Mouse (Mus musculus) liver, embryonic 14.5 days (tissue): ENCODE measurements around the gene Itpripl2. TPM values are rescaled to one million over a fixed set of nuclear protein-coding genes. Genes with fewer than 3 reads are reported as not detected.

Source experiments
- ATAC-seq: fragments of 200-750 bp; cut with Nextera tagmentation; 2 replicates; pipeline ENCODE4 v1.8.0; 2017; ENCODE audit warnings: moderate number of reproducible peaks, mild to moderate bottlenecking, moderate library complexity; ENCODE audit not compliant: insufficient read depth
- DNase-seq, 3 experiments: peaks; one replicate each; pipeline ENCODE4 v3.0.0-alpha.2; 2012 to 2013; ENCODE audit warnings: low read depth in 3 of 3, low spot score in 3 of 3
- H3K27ac ChIP-seq: fragments of 300-500 bp; sonication (generic); 2 replicates; pipeline ENCODE4 v1.5.1; 2014; ENCODE audit warnings: moderate library complexity, mild to moderate bottlenecking, control low read depth, inconsistent platforms
- H3K27me3 ChIP-seq: fragments of 300-500 bp; sonication (generic); 2 replicates; pipeline ENCODE4 v1.6.1; 2014; ENCODE audit warnings: mild to moderate bottlenecking, low read length, moderate library complexity; ENCODE audit not compliant: control insufficient read depth, insufficient read depth
- H3K36me3 ChIP-seq: fragments of 300-500 bp; sonication (generic); replicated peaks from 2 replicates; pipeline ENCODE4 v1.6.1; 2014; ENCODE audit warnings: low read depth; ENCODE audit not compliant: control insufficient read depth, insufficient read depth
- H3K4me1 ChIP-seq, 2 experiments: fragments of 200-500 bp in 1 of 2; fragments of 300-500 bp in 1 of 2; sonication (generic) in 1 of 2; replicated peaks; 2 replicates each; pipeline ENCODE4 v1.6.1; 2012 to 2014; ENCODE audit warnings: antibody characterized with exemption in 1 of 2, inconsistent platforms in 1 of 2, low read length in 1 of 2; ENCODE audit not compliant: control insufficient read depth in 2 of 2, insufficient read depth in 2 of 2
- H3K4me2 ChIP-seq: fragments of 300-500 bp; sonication (generic); 2 replicates; pipeline ENCODE4 v1.6.1; 2014; ENCODE audit warnings: low read depth, mild to moderate bottlenecking, control low read depth, moderate library complexity
- H3K4me3 ChIP-seq, 2 experiments: fragments of 200-500 bp in 1 of 2; fragments of 300-500 bp in 1 of 2; sonication (generic) in 1 of 2; 2 replicates each; pipeline ENCODE4 v1.5.1; 2012 to 2014; ENCODE audit warnings: low read depth in 2 of 2, low read length in 2 of 2, mild to moderate bottlenecking in 2 of 2, control low read depth in 1 of 2, inconsistent platforms in 1 of 2, moderate library complexity in 1 of 2; ENCODE audit not compliant: insufficient read depth in 1 of 2
- H3K9ac ChIP-seq: fragments of 300-500 bp; sonication (generic); replicated peaks from 2 replicates; pipeline ENCODE4 v1.6.1; 2014; ENCODE audit warnings: mild to moderate bottlenecking, control low read depth, moderate library complexity
- H3K9me3 ChIP-seq: fragments of 300-500 bp; sonication (generic); 2 replicates; pipeline ENCODE4 v1.6.1; 2016; ENCODE audit warnings: low read length, mixed read lengths; ENCODE audit not compliant: control insufficient read depth
- CTCF ChIP-seq: IDR thresholded peaks from 2 replicates; pipeline ENCODE4 v1.5.1; 2016; ENCODE audit warnings: antibody characterized with exemption, low read depth, control low read depth
- EP300 ChIP-seq: IDR thresholded peaks from 2 replicates; pipeline ENCODE4 v1.6.1; 2016; ENCODE audit warnings: antibody characterized with exemption, low read depth
- WGBS: fragments of 180-500 bp; shearing (Covaris S2); extraction: QIAGEN DNeasy Blood & Tissue Kit; methylation state at CpG from one replicate; pipeline ENCODE4 v1.1.7; 2014; ENCODE audit not compliant: insufficient replicate concordance; 5-methylcytosine and 5-hydroxymethylcytosine counted together
- polyA plus RNA-seq, 2 experiments: library from polyadenylated mRNA; depleted of rRNA in 1 of 2; stranded (reverse) in 1 of 2; unstranded in 1 of 2; fragments of >200 nt; fragmentation: Nextera tagmentation in 1 of 2; extraction: Ambion mirVana in 1 of 2; gene quantifications; 2 replicates each; pipeline versions ENCODE4 v1.2.1 to v1.2.3; 2012 to 2014

Gene Itpripl2
- polyA plus RNA-seq, 2 experiments: 0.43 to 1.5 TPM

- Histone ChIP-seq H3K36me3 (no peaks in the 10 kb centered on the region), H3K4me3 (no peak overlapping the region), H3K9me3 (no peaks in the 10 kb centered on the region), H3K27me3 (peaks cover 17% of the 10 kb centered on the region), H3K9ac (no peak overlapping the region), H3K27ac (no peak overlapping the region), H3K4me1 (peaks cover 0 to 4% of the 10 kb centered on the region in 2 experiments; a peak in 2 of 4 replicates), H3K4me2 (no peak overlapping the region)
- 50% methylated on average over 4 of the region's 4 CpGs for whole genome bisulfite sequencing
- TF ChIP-seq CTCF (no peak), EP300 (no peak)
- no peak for ATAC-seq
- DNase-seq: no peak
These were observed 3.3 kb upstream of the Itpripl2 start for GRCm38 (mm10) chr7:118494892-118495579.

DNA sequence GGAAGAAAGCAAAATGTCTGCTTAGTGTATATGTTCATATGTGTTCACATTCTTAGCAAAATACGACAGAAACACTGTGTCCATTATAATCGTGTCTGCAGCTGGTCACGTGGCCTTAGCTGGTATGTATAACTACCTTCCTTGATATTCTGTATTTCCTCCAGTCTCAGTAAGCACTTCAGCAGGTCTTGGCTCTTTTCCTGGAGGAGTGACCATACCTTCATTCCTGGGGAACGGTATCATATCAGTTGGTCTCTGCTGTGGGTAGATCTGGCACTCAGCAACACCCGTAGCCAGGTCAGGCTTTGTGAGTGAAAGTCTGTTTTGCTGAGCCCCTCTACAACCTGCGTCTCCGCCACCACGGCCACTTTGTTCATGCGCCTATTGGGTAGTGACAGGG is 2.1 kb upstream of the Itpripl2 start:
- H3K4me3 ChIP-seq: no peak overlapping the region

GRCm38 (mm10) chr7:118490666-118491430 is 927 bp downstream of the Itpripl2 start:
- DNase-seq (no peak), ATAC-seq (peak; percentile 25; the same call in 1 of the 2 replicates)
- Histone ChIP-seq H3K27ac (no peak overlapping the region), H3K4me1 (peaks cover 0 to 9% of the 10 kb centered on the region in 2 experiments; a peak in 2 of 4 replicates), H3K27me3 (peaks cover 17% of the 10 kb centered on the region), H3K9me3 (no peaks in the 10 kb centered on the region), H3K36me3 (no peaks in the 10 kb centered on the region), H3K4me3 (peak overlapping the region; percentile 49 to 58), H3K9ac (peak overlapping the region; percentile 57), H3K4me2 (peak overlapping the region; percentile 61)
- 11% methylated on average over 67 of the region's 67 CpGs for WGBS
- no peak for TF ChIP-seq EP300
- peak; percentile 26; the same call in 1 of the 2 replicates for TF ChIP-seq CTCF

More for the DNA sequence above, 2.1 kb upstream of the Itpripl2 start:
- TF ChIP-seq CTCF (no peak), EP300 (no peak)
- H3K9me3 ChIP-seq: no peaks in the 10 kb centered on the region
- no peak overlapping the region for H3K9ac ChIP-seq
- peaks cover 0 to 4% of the 10 kb centered on the region in 2 experiments; a peak in 2 of 4 replicates for H3K4me1 ChIP-seq
- DNase-seq (no peak), ATAC-seq (no peak)
- H3K4me2 ChIP-seq: no peak overlapping the region
- peaks cover 17% of the 10 kb centered on the region for H3K27me3 ChIP-seq
- no peak overlapping the region for H3K27ac ChIP-seq
- 74% methylated on average over 9 of the region's 9 CpGs for WGBS
- H3K36me3 ChIP-seq: no peaks in the 10 kb centered on the region

DNA sequence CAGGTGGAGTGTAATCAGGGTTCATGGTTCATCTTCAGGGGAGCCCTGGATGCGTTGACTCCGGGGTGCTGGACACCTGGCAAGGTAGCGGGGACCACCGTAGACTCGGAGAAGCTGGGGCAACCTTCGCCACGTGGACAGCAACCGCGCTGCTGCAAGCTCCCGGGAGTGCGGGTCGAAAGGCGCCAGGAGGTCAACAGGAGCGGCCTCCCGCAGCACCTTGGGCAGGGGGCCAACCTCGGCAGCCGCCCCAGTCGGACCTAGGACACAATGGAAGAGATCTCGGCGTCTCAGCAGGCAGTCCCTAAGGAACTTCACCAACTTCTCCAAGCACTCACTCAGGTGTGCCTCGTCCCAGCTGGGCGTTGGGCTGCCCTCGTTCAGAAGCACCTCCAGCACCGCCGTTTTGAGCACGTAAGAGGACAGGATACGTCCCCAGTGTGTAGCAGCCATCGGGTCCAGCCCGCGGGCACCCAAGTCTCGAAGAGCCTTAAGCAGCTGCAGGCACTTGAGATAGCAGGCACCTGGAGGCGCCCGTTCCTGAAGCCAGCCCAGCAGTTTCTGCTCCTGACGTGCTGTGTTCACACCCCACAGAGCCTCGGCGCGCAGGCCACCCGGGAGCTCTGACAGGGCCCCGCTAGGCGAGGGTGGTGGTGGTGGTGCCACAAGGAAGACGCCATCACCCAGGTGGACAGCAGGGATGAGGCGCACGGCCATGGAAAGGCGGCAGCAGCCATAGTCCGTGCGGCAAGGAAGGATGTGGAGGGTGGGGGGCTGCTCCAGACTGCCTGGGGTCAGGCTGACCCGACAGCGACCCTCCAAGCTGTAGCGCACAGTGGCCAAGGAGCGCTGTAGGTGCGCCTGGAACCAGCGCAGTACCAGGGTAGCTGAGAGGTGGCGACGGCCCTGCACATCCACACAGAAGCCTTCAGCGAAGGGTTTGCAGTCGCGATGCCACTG is 1.8 kb downstream of the Itpripl2 start:
- peak overlapping the region; percentile 61 for H3K4me2 ChIP-seq
- no peak overlapping the region for H3K9ac ChIP-seq
- H3K9me3 ChIP-seq: no peaks in the 10 kb centered on the region
- H3K27ac ChIP-seq: no peak overlapping the region
- peaks cover 17% of the 10 kb centered on the region for H3K27me3 ChIP-seq
- TF ChIP-seq CTCF (no peak), EP300 (no peak)
- no peaks in the 10 kb centered on the region for H3K36me3 ChIP-seq
- H3K4me3 ChIP-seq: no peak overlapping the region; a peak in 1 of 4 replicates
- DNase-seq (no peak), ATAC-seq (no peak)
- 66% methylated on average over 57 of the region's 57 CpGs for WGBS
- peaks cover 0 to 9% of the 10 kb centered on the region in 2 experiments; a peak in 2 of 4 replicates for H3K4me1 ChIP-seq
